Mouse (Mus musculus) layer of hippocampus, postnatal 10 days (tissue): ENCODE measurements at regions not wholly inside any gene's neighbourhood (a gene's known extent, or its start where the extent isn't known, plus 50 kb on each side); places are given as distances from the start of the nearest gene placed in this dataset.
"Not testable (repeated sequence)": the region's sequence is repeated elsewhere in the genome, so short reads cannot be mapped to it uniquely, and the experiment has no call there.

Experiments used
- DNase-seq, 2 experiments: peaks; one replicate each; pipeline ENCODE4 v3.0.0; 2021; ENCODE audit warnings: low spot score in 2 of 2

GRCm38 (mm10) chr16:21102033-21102432 lies 51.8 kb downstream of the Teddm3 start:
- not testable (repeated sequence) for DNase-seq

GRCm38 (mm10) chr16:21100126-21100525 lies 53.7 kb downstream of the Teddm3 start:
- DNase-seq, result not testable (repeated sequence)

- no peak for DNase-seq
Observed at GRCm38 (mm10) chr16:21074779-21075148, 79.0 kb downstream of the Teddm3 start.

GRCm38 (mm10) chr16:21074082-21074778 lies 79.6 kb downstream of the Teddm3 start:
- peak in 1 of 2 experiments; percentile 5 for DNase-seq

- DNase-seq, result no peak
Observed at GRCm38 (mm10) chr16:21060211-21060610, 93.6 kb downstream of the Teddm3 start.

GRCm38 (mm10) chr16:21054772-21055171 lies 99.0 kb downstream of the Teddm3 start:
- DNase-seq, result no peak

- not testable (repeated sequence) for DNase-seq
Observed at GRCm38 (mm10) chr16:21022087-21022486, 131.7 kb downstream of the Teddm3 start.

GRCm38 (mm10) chr16:21004871-21005270 lies 148.9 kb downstream of the Teddm3 start:
- no peak for DNase-seq

- no peak for DNase-seq
Observed at GRCm38 (mm10) chr16:21001126-21001525, 152.7 kb downstream of the Teddm3 start.

GRCm38 (mm10) chr16:20990524-20990923 lies 163.3 kb downstream of the Teddm3 start:
- no peak for DNase-seq

GRCm38 (mm10) chr16:20975406-20975805 lies 178.4 kb downstream of the Teddm3 start:
- no peak for DNase-seq

- no peak for DNase-seq
Observed at GRCm38 (mm10) chr16:20972442-20972841, 181.4 kb downstream of the Teddm3 start.

GRCm38 (mm10) chr16:20958905-20959304 lies 194.9 kb downstream of the Teddm3 start:
- peak; percentile 4 to 14 for DNase-seq

- DNase-seq, result no peak
Observed at GRCm38 (mm10) chr16:20936722-20937121, 202.4 kb upstream of the Thpo start.

GRCm38 (mm10) chr16:20934846-20935245 lies 200.5 kb upstream of the Thpo start:
- DNase-seq, result not testable (repeated sequence)

- DNase-seq, result not testable (repeated sequence)
Observed at GRCm38 (mm10) chr16:20930003-20930402, 195.7 kb upstream of the Thpo start.

- DNase-seq, result not testable (repeated sequence)
Observed at GRCm38 (mm10) chr16:20925776-20926175, 191.5 kb upstream of the Thpo start.

- not testable (repeated sequence) for DNase-seq
Observed at GRCm38 (mm10) chr16:20910864-20911263, 176.6 kb upstream of the Thpo start.

- peak; percentile 6 to 26 for DNase-seq
Observed at GRCm38 (mm10) chr16:20908467-20909351, 174.4 kb upstream of the Thpo start.

GRCm38 (mm10) chr16:20895734-20896133 lies 161.4 kb upstream of the Thpo start:
- DNase-seq, result peak in 1 of 2 experiments; percentile 15

GRCm38 (mm10) chr16:20871726-20872125 lies 137.4 kb upstream of the Thpo start:
- DNase-seq, result no peak

- no peak for DNase-seq
Observed at GRCm38 (mm10) chr16:20866771-20867170, 132.5 kb upstream of the Thpo start.
